Mouse (Mus musculus) lung, embryonic 16.5 days (tissue): ENCODE results near the gene Sit1. TPM values are rescaled to one million over a fixed set of nuclear protein-coding genes. Genes with fewer than 3 reads are reported as not detected.

Experiments
- ATAC-seq: fragments of 200-750 bp; cut with Nextera tagmentation; 2 replicates; pipeline ENCODE4 v1.8.0; 2017; ENCODE audit warnings: low read depth, mild to moderate bottlenecking, moderate library complexity
- H3K27ac ChIP-seq: fragments of 300-500 bp; sonication (generic); 2 replicates; pipeline ENCODE4 v1.5.1; 2014; ENCODE audit warnings: mild to moderate bottlenecking, control low read depth, low read length
- H3K27me3 ChIP-seq: fragments of 300-500 bp; sonication (generic); 2 replicates; pipeline ENCODE4 v1.6.1; 2014; ENCODE audit warnings: low read depth, low read length, mixed read lengths; ENCODE audit not compliant: control insufficient read depth, insufficient read depth
- H3K36me3 ChIP-seq: fragments of 300-500 bp; sonication (generic); 2 replicates; pipeline ENCODE4 v1.6.1; 2014; ENCODE audit warnings: low read length; ENCODE audit not compliant: control insufficient read depth, insufficient read depth
- H3K4me1 ChIP-seq: fragments of 300-500 bp; sonication (generic); replicated peaks from 2 replicates; pipeline ENCODE4 v1.6.1; 2014; ENCODE audit warnings: low read length, mixed read lengths; ENCODE audit not compliant: control insufficient read depth, insufficient read depth
- H3K4me2 ChIP-seq: fragments of 300-500 bp; sonication (generic); 2 replicates; pipeline ENCODE4 v1.6.1; 2014; ENCODE audit warnings: low read depth, low read length, control low read depth
- H3K4me3 ChIP-seq: fragments of 300-500 bp; sonication (generic); 2 replicates; pipeline ENCODE4 v1.5.1; 2014; ENCODE audit warnings: mild to moderate bottlenecking, low read length, control low read depth
- H3K9ac ChIP-seq: fragments of 300-500 bp; sonication (generic); 2 replicates; pipeline ENCODE4 v1.6.1; 2014; ENCODE audit warnings: low read length, control low read depth
- H3K9me3 ChIP-seq: fragments of 300-500 bp; sonication (generic); 2 replicates; pipeline ENCODE4 v1.6.1; 2016; ENCODE audit warnings: low read length; ENCODE audit not compliant: control insufficient read depth
- WGBS: fragments of 180-500 bp; shearing (Covaris S2); extraction: QIAGEN DNeasy Blood & Tissue Kit; methylation state at CpG from one replicate; pipeline ENCODE4 v1.1.7; 2014; 5-methylcytosine and 5-hydroxymethylcytosine counted together
- polyA plus RNA-seq: library from polyadenylated mRNA; unstranded; fragments of >200 nt; fragmentation: Nextera tagmentation; extraction: Ambion mirVana; gene quantifications from 2 replicates; pipeline ENCODE4 v1.2.1, GENCODE M21; 2015

Sit1 gene
- polyA plus RNA-seq, 1 experiment from 2014 or later, result 0.25 TPM

GRCm38 (mm10) chr4:43457124-43457523 is 26.4 kb downstream of the Sit1 start:
- 11% methylated on average over 8 of the region's 8 CpGs for WGBS
- ATAC-seq, result no peak
- H3K9ac ChIP-seq, result no peak overlapping the region
- no peak overlapping the region for H3K4me3 ChIP-seq
- no peaks in the 10 kb centered on the region for H3K9me3 ChIP-seq
- H3K4me1 ChIP-seq, result peaks cover 15% of the 10 kb centered on the region
- no peak overlapping the region for H3K4me2 ChIP-seq
- no peak overlapping the region for H3K27ac ChIP-seq
- no peaks in the 10 kb centered on the region for H3K36me3 ChIP-seq
- peaks cover 22% of the 10 kb centered on the region for H3K27me3 ChIP-seq

GRCm38 (mm10) chr4:43456470-43456869 is 27.1 kb downstream of the Sit1 start:
- Histone ChIP-seq H3K36me3 (no peaks in the 10 kb centered on the region), H3K27me3 (peaks cover 25% of the 10 kb centered on the region), H3K4me3 (no peak overlapping the region), H3K4me1 (peaks cover 15% of the 10 kb centered on the region), H3K4me2 (no peak overlapping the region), H3K9ac (no peak overlapping the region), H3K9me3 (peaks cover under 1% of the 10 kb centered on the region; the same call in 1 of the 2 replicates), H3K27ac (no peak overlapping the region)
- 20% methylated on average over 4 of the region's 4 CpGs for WGBS
- no peak for ATAC-seq

GRCm38 (mm10) chr4:43454041-43454836 is 29.3 kb downstream of the Sit1 start, which contains the start of gene Cd72:
Gene Cd72 (minus strand): TSS chr4:43454628.
- H3K9me3 ChIP-seq, result peaks cover 3% of the 10 kb centered on the region; the same call in 1 of the 2 replicates
- no peak for ATAC-seq

GRCm38 (mm10) chr4:43453413-43453812 is 30.1 kb downstream of the Sit1 start:
- peak overlapping the region; percentile 45 for H3K4me2 ChIP-seq
- peaks cover 15% of the 10 kb centered on the region for H3K4me1 ChIP-seq
- peaks cover 25% of the 10 kb centered on the region for H3K27me3 ChIP-seq
- 2% methylated on average over 17 of the region's 18 CpGs for WGBS
- H3K9me3 ChIP-seq, result peaks cover 3% of the 10 kb centered on the region; the same call in 1 of the 2 replicates
- H3K9ac ChIP-seq, result peak overlapping the region; percentile 39
- no peaks in the 10 kb centered on the region for H3K36me3 ChIP-seq
- H3K27ac ChIP-seq, result no peak overlapping the region
- no peak for ATAC-seq
- peak overlapping the region; percentile 17 for H3K4me3 ChIP-seq

More at GRCm38 (mm10) chr4:43454041-43454836, 29.3 kb downstream of the Sit1 start, which contains the start of gene Cd72:
- H3K27ac ChIP-seq, result no peak within 1 kb of the TSS
- H3K4me1 ChIP-seq, result peaks cover 15% of the 10 kb centered on the region
- 29% methylated on average over 20 of the region's 20 CpGs for WGBS
- H3K27me3 ChIP-seq, result peaks cover 25% of the 10 kb centered on the region
- no peaks in the 10 kb centered on the region for H3K36me3 ChIP-seq
- peak within 1 kb of the TSS; percentile 39 for H3K9ac ChIP-seq
- peak within 1 kb of the TSS; percentile 45 for H3K4me2 ChIP-seq
- peak within 1 kb of the TSS; percentile 17 for H3K4me3 ChIP-seq

- WGBS, result 47% methylated on average over 11 of the region's 11 CpGs
- Histone ChIP-seq H3K9me3 (peaks cover 3% of the 10 kb centered on the region; the same call in 1 of the 2 replicates), H3K36me3 (peaks cover 5% of the 10 kb centered on the region), H3K4me1 (peaks cover 15% of the 10 kb centered on the region), H3K4me3 (no peak overlapping the region), H3K27ac (no peak overlapping the region), H3K9ac (no peak overlapping the region), H3K4me2 (no peak overlapping the region), H3K27me3 (peaks cover 25% of the 10 kb centered on the region)
- 0 out of 2 replicates have a peak, but pooled peaks have one; percentile 13 for ATAC-seq
Measured at GRCm38 (mm10) chr4:43452315-43452714, 31.2 kb downstream of the Sit1 start.

GRCm38 (mm10) chr4:43448554-43448953 is 35.0 kb downstream of the Sit1 start:
- Histone ChIP-seq H3K36me3 (peaks cover 24% of the 10 kb centered on the region), H3K9ac (no peak overlapping the region), H3K4me2 (no peak overlapping the region), H3K9me3 (peaks cover 3% of the 10 kb centered on the region; the same call in 1 of the 2 replicates), H3K4me3 (no peak overlapping the region), H3K27ac (no peak overlapping the region), H3K4me1 (peaks cover 15% of the 10 kb centered on the region), H3K27me3 (peaks cover 11% of the 10 kb centered on the region)
- WGBS, result 89% methylated on average over 3 of the region's 3 CpGs
- no peak for ATAC-seq

GRCm38 (mm10) chr4:43447251-43447650 is 36.3 kb downstream of the Sit1 start:
- H3K9ac ChIP-seq, result no peak overlapping the region
- H3K36me3 ChIP-seq, result peaks cover 24% of the 10 kb centered on the region
- ATAC-seq, result no peak
- peaks cover 4% of the 10 kb centered on the region; the same call in 1 of the 2 replicates for H3K27me3 ChIP-seq
- H3K4me2 ChIP-seq, result no peak overlapping the region
- H3K4me1 ChIP-seq, result peaks cover 11% of the 10 kb centered on the region
- H3K4me3 ChIP-seq, result no peak overlapping the region
- 84% methylated on average over 13 of the region's 13 CpGs for WGBS
- H3K9me3 ChIP-seq, result peaks cover 3% of the 10 kb centered on the region; the same call in 1 of the 2 replicates
- no peak overlapping the region for H3K27ac ChIP-seq

- peak overlapping the region; percentile 95 for H3K4me3 ChIP-seq
- no peak; the same call in 1 of the 2 replicates for ATAC-seq
- peaks cover 24% of the 10 kb centered on the region for H3K36me3 ChIP-seq
- H3K9ac ChIP-seq, result peak overlapping the region; percentile 98
- peak overlapping the region; percentile 92 for H3K4me2 ChIP-seq
- WGBS, result 2% methylated on average over 26 of the region's 28 CpGs
- peaks cover 11% of the 10 kb centered on the region for H3K4me1 ChIP-seq
- no peaks in the 10 kb centered on the region for H3K27me3 ChIP-seq
- no peaks in the 10 kb centered on the region for H3K9me3 ChIP-seq
- H3K27ac ChIP-seq, result peak overlapping the region; percentile 91
Measured at GRCm38 (mm10) chr4:43443511-43443910, 40.0 kb downstream of the Sit1 start.
